Mouse (Mus musculus) intestine, postnatal 0 days (tissue): ENCODE measurements around the gene Ubxn6. TPM values are rescaled to one million over a fixed set of nuclear protein-coding genes. Genes with fewer than 3 reads are reported as not detected.
A peak's percentile ranks its signal among the peaks of the same experiment; 100 is the strongest.
"Not testable (repeated sequence)": the region's sequence is repeated elsewhere in the genome, so short reads cannot be mapped to it uniquely, and the experiment has no call there.

ENCODE experiments used
- ATAC-seq: fragments of 200-750 bp; cut with Nextera tagmentation; 2 replicates; pipeline ENCODE4 v1.8.0; 2017; ENCODE audit warnings: mild to moderate bottlenecking, moderate TSS enrichment, moderate library complexity
- H3K27ac ChIP-seq: fragments of 300-500 bp; sonication (generic); 2 replicates; pipeline ENCODE4 v1.5.1; 2014; ENCODE audit warnings: mild to moderate bottlenecking, low read depth, low read length, moderate library complexity
- H3K27me3 ChIP-seq: fragments of 300-500 bp; sonication (generic); replicated peaks from 2 replicates; pipeline ENCODE4 v1.6.1; 2014; ENCODE audit warnings: low read length, mixed read lengths; ENCODE audit not compliant: control insufficient read depth, insufficient read depth
- H3K36me3 ChIP-seq: fragments of 300-500 bp; sonication (generic); 2 replicates; pipeline ENCODE4 v1.6.1; 2014; ENCODE audit warnings: mild to moderate bottlenecking, moderate library complexity; ENCODE audit not compliant: control insufficient read depth, insufficient read depth
- H3K4me1 ChIP-seq: fragments of 300-500 bp; sonication (generic); replicated peaks from 2 replicates; pipeline ENCODE4 v1.6.1; 2014; ENCODE audit warnings: antibody characterized with exemption, low read length, mixed read lengths; ENCODE audit not compliant: control insufficient read depth, insufficient read depth
- H3K4me2 ChIP-seq: fragments of 300-500 bp; sonication (generic); replicated peaks from 2 replicates; pipeline ENCODE4 v1.6.1; 2014; ENCODE audit warnings: low read depth, mild to moderate bottlenecking, moderate library complexity
- H3K4me3 ChIP-seq: fragments of 300-500 bp; sonication (generic); 2 replicates; pipeline ENCODE4 v1.5.1; 2014; ENCODE audit warnings: low read depth, low read length
- H3K9ac ChIP-seq: fragments of 300-500 bp; sonication (generic); 2 replicates; pipeline ENCODE4 v1.6.1; 2014; ENCODE audit warnings: mild to moderate bottlenecking, low read depth, low read length
- H3K9me3 ChIP-seq: fragments of 300-500 bp; sonication (generic); 2 replicates; pipeline ENCODE4 v1.6.1; 2016; ENCODE audit warnings: mixed run types; ENCODE audit not compliant: control insufficient read depth
- CTCF ChIP-seq: sonication (generic); IDR thresholded peaks from 2 replicates; pipeline ENCODE4 v1.5.1; 2016; ENCODE audit warnings: low read depth, mild to moderate bottlenecking, control low read depth, antibody characterized with exemption, moderate library complexity
- WGBS: fragments of 180-500 bp; shearing (Covaris S2); extraction: QIAGEN DNeasy Blood & Tissue Kit; methylation state at CpG from one replicate; pipeline ENCODE4 v1.1.7; 2014; 5-methylcytosine and 5-hydroxymethylcytosine counted together
- polyA plus RNA-seq: library from polyadenylated mRNA; unstranded; fragments of >200 nt; fragmentation: Nextera tagmentation; extraction: Ambion mirVana; gene quantifications from 2 replicates; pipeline ENCODE4 v1.2.1, GENCODE M21; 2015

The Ubxn6 gene
- polyA plus RNA-seq, 1 experiment from 2014 or later, result 42.5 TPM

DNA sequence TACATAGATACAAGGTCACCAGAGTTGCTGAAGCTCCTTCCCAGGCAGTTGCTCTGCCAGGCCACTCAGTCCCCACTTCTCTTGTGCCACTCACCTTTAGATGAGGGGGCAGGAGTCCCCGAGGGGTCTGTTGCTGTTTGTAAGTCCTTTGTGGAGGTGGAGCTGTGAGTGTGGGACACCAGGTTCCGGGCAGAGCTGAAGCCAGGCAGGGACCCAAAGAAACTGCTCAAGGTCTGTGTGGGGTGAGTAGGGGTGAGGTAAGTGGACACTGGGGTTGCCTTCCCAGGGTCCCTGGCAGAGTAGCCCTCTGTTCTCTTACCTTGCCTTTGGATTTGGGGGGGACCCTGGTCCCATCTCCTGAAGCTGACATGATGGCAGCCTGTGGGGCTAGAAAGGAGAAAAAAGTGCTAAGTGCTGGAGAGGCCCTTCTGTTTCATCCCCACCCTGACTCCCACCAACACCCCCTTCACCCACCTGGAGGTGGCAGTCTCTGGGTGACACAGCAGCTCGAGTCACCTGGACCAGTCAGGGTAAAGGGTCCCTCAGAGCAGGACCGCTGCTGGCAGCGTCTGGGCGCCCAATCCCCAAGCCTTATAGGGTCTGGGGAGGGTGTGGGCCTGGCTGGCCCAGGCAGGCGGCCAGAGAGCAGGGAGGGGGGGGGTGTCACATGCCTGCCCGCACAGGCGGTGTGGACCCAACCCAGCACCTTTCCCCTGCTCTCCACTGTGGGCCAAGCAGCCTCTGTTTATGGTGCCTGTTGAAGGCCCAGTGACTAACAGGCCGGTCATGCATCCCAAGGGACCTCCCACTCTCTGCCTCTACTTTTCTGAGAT is 34.6 kb upstream of the Ubxn6 start, which contains the start of gene Plin4:
Gene Plin4 (minus strand): TSS at position 585 of the 833 bp plus-strand sequence.
- no peaks in the 10 kb centered on the region for H3K36me3 ChIP-seq
- no peak for TF ChIP-seq CTCF
- no peak within 1 kb of the TSS for H3K27ac ChIP-seq
- H3K9ac ChIP-seq, result no peak within 1 kb of the TSS
- H3K4me2 ChIP-seq, result 0 out of 2 replicates have a peak within 1 kb of the TSS, but pooled peaks have one; percentile 2
- no peak for ATAC-seq
- no peaks in the 10 kb centered on the region for H3K27me3 ChIP-seq
- H3K4me1 ChIP-seq, result no peaks in the 10 kb centered on the region
- WGBS, result 47% methylated on average over 10 of the region's 10 CpGs
- H3K4me3 ChIP-seq, result no peak within 1 kb of the TSS
- no peaks in the 10 kb centered on the region for H3K9me3 ChIP-seq

DNA sequence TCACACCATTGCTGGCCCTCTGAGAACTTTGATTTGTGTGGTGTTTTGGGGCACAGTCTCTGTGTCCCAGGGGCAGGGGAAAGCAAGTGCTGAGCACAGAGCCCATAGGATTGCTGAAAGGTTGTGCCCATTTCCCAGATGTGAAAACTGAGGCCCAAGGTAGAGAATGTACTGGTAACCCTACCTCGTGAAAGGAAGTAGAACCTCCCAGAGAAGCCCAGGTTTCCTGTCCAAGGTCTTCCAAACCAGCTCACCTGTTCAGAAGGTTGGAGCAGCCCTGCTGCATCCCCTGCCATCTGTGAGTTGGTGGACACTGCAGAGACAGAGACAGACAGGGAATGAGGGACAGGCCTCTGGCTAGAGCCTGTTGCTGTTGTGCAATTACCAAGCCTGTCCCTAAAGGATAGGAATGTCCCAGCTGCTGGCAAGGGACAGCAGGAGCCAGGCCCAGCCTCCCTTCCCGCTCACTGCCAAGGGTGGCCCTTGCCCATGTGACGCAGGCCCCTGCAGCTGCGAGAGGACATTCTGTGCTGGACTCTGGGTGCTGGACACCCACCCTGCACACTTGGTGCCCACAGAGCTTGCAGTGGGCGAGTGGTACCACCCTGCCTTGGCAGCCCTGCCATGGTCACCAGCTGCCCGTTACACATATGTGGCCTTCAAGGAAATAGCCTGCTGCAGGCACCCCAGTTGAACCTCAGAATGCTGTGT is 33.7 kb upstream of the Ubxn6 start:
- WGBS, result 74% methylated on average over 6 of the region's 6 CpGs
- no peak overlapping the region for H3K27ac ChIP-seq
- H3K9ac ChIP-seq, result no peak overlapping the region
- ATAC-seq, result peak; percentile 24; the same call in 1 of the 2 replicates
- no peak for TF ChIP-seq CTCF
- no peaks in the 10 kb centered on the region for H3K4me1 ChIP-seq
- H3K36me3 ChIP-seq, result no peaks in the 10 kb centered on the region
- no peaks in the 10 kb centered on the region for H3K9me3 ChIP-seq
- no peak overlapping the region for H3K4me3 ChIP-seq
- H3K4me2 ChIP-seq, result no peak overlapping the region
- no peaks in the 10 kb centered on the region for H3K27me3 ChIP-seq

DNA sequence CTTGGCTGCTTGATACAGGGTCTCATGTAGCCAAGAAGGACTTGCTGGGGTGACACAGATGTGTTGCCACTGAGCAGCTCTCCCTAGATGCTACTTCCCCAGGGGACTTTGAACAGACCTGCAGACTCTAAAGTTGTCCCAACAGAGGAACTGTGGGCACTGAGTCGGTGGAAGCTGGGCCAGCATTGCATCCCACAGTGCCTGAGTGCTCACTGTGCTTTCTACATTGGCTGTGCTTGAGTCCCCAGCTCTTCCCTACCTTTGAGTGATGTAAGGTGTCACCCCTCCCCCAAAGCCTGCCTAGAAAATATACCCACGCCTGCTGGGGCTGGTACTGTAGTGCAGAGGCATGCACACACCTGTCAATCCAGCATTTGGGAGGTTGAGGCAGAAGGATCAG is 32.9 kb upstream of the Ubxn6 start:
- no peak overlapping the region for H3K4me2 ChIP-seq
- H3K9me3 ChIP-seq, result no peaks in the 10 kb centered on the region
- no peak overlapping the region for H3K9ac ChIP-seq
- no peak for TF ChIP-seq CTCF
- H3K27me3 ChIP-seq, result no peaks in the 10 kb centered on the region
- H3K4me3 ChIP-seq, result no peak overlapping the region
- WGBS, result 62% methylated on average over 2 of the region's 2 CpGs
- H3K36me3 ChIP-seq, result peaks cover under 1% of the 10 kb centered on the region; the same call in 1 of the 2 replicates
- H3K4me1 ChIP-seq, result no peaks in the 10 kb centered on the region
- H3K27ac ChIP-seq, result no peak overlapping the region; the same call in 1 of the 2 replicates
- no peak for ATAC-seq

DNA sequence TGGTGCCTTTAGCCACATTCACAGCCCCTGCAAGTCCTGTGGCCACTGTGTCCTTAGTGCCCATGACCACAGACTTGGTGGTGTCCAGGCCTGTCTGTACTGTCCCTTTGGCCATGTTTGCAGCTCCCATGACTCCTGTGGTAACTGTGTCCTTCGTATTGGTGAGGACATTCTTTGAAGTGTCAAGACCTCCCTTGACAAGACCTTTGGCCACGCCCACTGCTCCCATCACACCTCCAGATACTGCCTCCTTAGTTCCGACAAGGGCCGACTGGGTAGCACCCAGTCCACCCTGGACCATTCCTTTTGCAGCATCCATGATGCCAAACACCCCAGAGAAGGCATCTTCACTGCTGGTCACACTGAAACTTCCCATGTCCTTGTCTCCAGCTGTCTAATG is 32.2 kb upstream of the Ubxn6 start:
- Histone ChIP-seq H3K27ac (no peak overlapping the region), H3K27me3 (no peaks in the 10 kb centered on the region), H3K4me3 (no peak overlapping the region), H3K4me1 (no peaks in the 10 kb centered on the region), H3K9me3 (no peaks in the 10 kb centered on the region), H3K4me2 (no peak overlapping the region), H3K9ac (no peak overlapping the region), H3K36me3 (peaks cover 8% of the 10 kb centered on the region)
- ATAC-seq, result no peak
- 79% methylated on average over 4 of the region's 4 CpGs for WGBS
- no peak for TF ChIP-seq CTCF

DNA sequence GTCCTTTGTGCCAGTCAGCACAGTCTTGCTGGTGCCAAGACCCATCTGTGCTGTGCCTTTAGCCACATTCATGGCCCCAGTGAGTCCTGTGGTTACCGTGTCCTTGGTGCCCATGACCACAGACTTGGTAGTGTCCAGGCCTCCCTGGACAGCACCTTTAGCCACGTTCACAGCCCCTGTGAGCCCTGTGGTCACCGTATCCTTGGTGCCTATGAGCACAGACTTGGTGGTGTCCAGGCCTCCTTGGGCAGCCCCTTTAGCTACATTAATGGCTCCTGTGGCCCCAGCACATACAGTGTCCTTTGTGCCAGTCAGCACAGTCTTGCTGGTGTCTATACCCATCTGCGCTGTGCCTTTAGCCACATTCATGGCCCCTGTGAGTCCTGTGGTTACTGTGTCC is 31.6 kb upstream of the Ubxn6 start:
- not testable (repeated sequence) for H3K9me3 ChIP-seq, H3K4me3 ChIP-seq, H3K4me1 ChIP-seq, H3K27ac ChIP-seq, H3K27me3 ChIP-seq, H3K9ac ChIP-seq, ATAC-seq, H3K4me2 ChIP-seq
- H3K36me3 ChIP-seq, result peaks cover 14% of the 10 kb centered on the region
- 96% methylated on average over 4 of the region's 4 CpGs for WGBS

DNA sequence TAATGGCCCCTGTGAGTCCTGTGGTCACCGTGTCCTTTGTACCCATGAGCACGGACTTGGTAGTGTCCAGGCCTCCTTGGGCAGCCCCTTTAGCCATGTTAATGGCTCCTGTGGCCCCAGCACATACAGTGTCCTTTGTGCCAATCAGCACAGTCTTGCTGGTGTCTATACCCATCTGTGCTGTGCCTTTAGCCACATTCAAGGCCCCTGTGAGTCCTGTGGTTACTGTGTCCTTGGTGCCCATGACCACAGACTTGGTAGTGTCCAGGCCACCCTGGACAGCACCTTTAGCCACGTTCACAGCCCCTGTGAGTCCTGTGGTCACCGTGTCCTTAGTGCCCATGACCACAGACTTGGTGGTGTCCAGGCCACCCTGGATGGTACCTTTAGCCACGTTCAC is 30.0 kb upstream of the Ubxn6 start:
- not testable (repeated sequence) for H3K4me1 ChIP-seq, H3K27me3 ChIP-seq, ATAC-seq, H3K4me2 ChIP-seq, H3K9ac ChIP-seq, H3K9me3 ChIP-seq, H3K27ac ChIP-seq, H3K4me3 ChIP-seq
- WGBS, result 75% methylated on average over 2 of the region's 5 CpGs
- H3K36me3 ChIP-seq, result peaks cover 30% of the 10 kb centered on the region
